Mouse (Mus musculus): ENCODE results near the gene Plod1. TPM values are rescaled to one million over a fixed set of nuclear protein-coding genes. Genes with fewer than 3 reads are reported as not detected.

The Plod1 gene
- polyA plus RNA-seq, 1 experiment from 2014 or later: 56.4 TPM

Other genes with a start within 250 kb of the Plod1 start
- gene Zfp534, start 234.2 kb downstream of the Plod1 start, polyA plus RNA-seq (2015; fragmentation: Nextera tagmentation; extraction: Ambion mirVana): not detected in 2 replicates
- 8.7 and 9.3 TPM in 2 replicates for gene Zfp984, start 127.0 kb downstream of the Plod1 start, polyA plus RNA-seq (2015; fragmentation: Nextera tagmentation; extraction: Ambion mirVana)
- gene Zfp933, start 88.4 kb downstream of the Plod1 start, polyA plus RNA-seq (2015; fragmentation: Nextera tagmentation; extraction: Ambion mirVana): 4.4 and 6.2 TPM in 2 replicates
- 35.3 and 37.4 TPM in 2 replicates for gene Miip, start 68.0 kb downstream of the Plod1 start, polyA plus RNA-seq (2015; fragmentation: Nextera tagmentation; extraction: Ambion mirVana)
- 10.4 and 11.1 TPM in 2 replicates for gene Fv1, start 67.8 kb downstream of the Plod1 start, polyA plus RNA-seq (2015; fragmentation: Nextera tagmentation; extraction: Ambion mirVana)
- gene Mfn2, start 32.1 kb downstream of the Plod1 start, polyA plus RNA-seq (2015; fragmentation: Nextera tagmentation; extraction: Ambion mirVana): 43.0 and 47.4 TPM in 2 replicates
- 5.8 and 7.5 TPM in 2 replicates for gene 2510039O18Rik, start 4.1 kb upstream of the Plod1 start, polyA plus RNA-seq (2015; fragmentation: Nextera tagmentation; extraction: Ambion mirVana)
- not detected in 2 replicates for gene Nppb, start 49.0 kb upstream of the Plod1 start, polyA plus RNA-seq (2015; fragmentation: Nextera tagmentation; extraction: Ambion mirVana)
- gene Nppa, start 64.0 kb upstream of the Plod1 start, polyA plus RNA-seq (2015; fragmentation: Nextera tagmentation; extraction: Ambion mirVana): 0.18 TPM in 1 of 2 replicates, not detected in the other
- gene Clcn6, start 102.1 kb upstream of the Plod1 start, polyA plus RNA-seq (2015; fragmentation: Nextera tagmentation; extraction: Ambion mirVana): 5.7 and 6.1 TPM in 2 replicates
- gene Mthfr, start 102.3 kb upstream of the Plod1 start, polyA plus RNA-seq (2015; fragmentation: Nextera tagmentation; extraction: Ambion mirVana): 26.0 and 26.7 TPM in 2 replicates
- gene Agtrap, start 151.3 kb upstream of the Plod1 start, polyA plus RNA-seq (2015; fragmentation: Nextera tagmentation; extraction: Ambion mirVana): 16.5 and 16.9 TPM in 2 replicates
- gene Mad2l2, start 193.6 kb upstream of the Plod1 start, polyA plus RNA-seq (2015; fragmentation: Nextera tagmentation; extraction: Ambion mirVana): 35.1 and 36.1 TPM in 2 replicates
- 0.04 and 0.06 TPM in 2 replicates for gene Draxin, start 193.9 kb upstream of the Plod1 start, polyA plus RNA-seq (2015; fragmentation: Nextera tagmentation; extraction: Ambion mirVana)
- 16.2 and 17.4 TPM in 2 replicates for gene Fbxo6, start 215.4 kb upstream of the Plod1 start, polyA plus RNA-seq (2015; fragmentation: Nextera tagmentation; extraction: Ambion mirVana)
- gene Fbxo44, start 223.7 kb upstream of the Plod1 start, polyA plus RNA-seq (2015; fragmentation: Nextera tagmentation; extraction: Ambion mirVana): 6.5 and 7.5 TPM in 2 replicates
- gene Fbxo2, start 223.9 kb upstream of the Plod1 start, polyA plus RNA-seq (2015; fragmentation: Nextera tagmentation; extraction: Ambion mirVana): 0.29 and 0.58 TPM in 2 replicates

Data from stomach, embryonic 16.5 days (tissue).